In the genomic region with DNA sequence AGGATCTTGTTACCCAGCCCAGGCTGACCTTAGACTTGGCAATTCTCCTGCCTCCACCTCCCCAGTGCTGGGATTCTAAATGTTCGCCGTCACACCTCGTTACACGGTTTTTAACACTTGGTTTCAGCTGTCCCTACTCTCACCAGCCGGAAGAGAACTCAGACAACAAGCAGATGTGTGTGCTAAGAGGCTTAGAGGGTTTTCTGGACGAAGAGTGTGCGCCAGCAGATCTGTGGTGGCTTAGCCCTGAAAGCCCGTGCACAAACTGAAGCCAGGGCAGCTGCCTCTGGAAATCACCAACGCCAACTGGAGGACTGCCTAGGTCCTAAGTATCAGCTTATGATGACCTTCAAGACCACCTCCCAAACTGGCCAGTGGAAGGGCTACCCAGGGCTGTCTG, we compare ENCODE assay signal across 22 mouse cellular contexts.
A peak's percentile ranks its signal among the peaks of the same experiment; 100 is the strongest.
DNase-seq lines count a peak whose midpoint lies in the region; TF ChIP-seq lines count a peak whose summit lies in the region.
"Had no signal": no experiment of that assay in that cellular context is flagged by ENCODE, and none has a peak within 500 bp of the region (broad histone marks: within the 10 kb centered on the region; RNA-seq: fewer than 3 reads in every experiment).

No protein-coding gene starts in this region.

- no peaks in the 10 kb centered on the region for H3K9me3 ChIP-seq in embryonic facial prominence, embryonic 10.5 days
- H3K9me3 ChIP-seq in limb, embryonic 10.5 days (replicated peaks) = no peaks in the 10 kb centered on the region
- H3K9me3 ChIP-seq: forebrain, embryonic 10.5 days; hindbrain, embryonic 10.5 days; intestine, embryonic 15.5 days; midbrain, embryonic 12.5 days had no signal

- peaks cover 28% of the 10 kb centered on the region for H3K4me1 ChIP-seq in embryonic facial prominence, embryonic 10.5 days
- H3K4me1 ChIP-seq in limb, embryonic 10.5 days = peaks cover 43% of the 10 kb centered on the region
- no peaks in the 10 kb centered on the region for H3K4me1 ChIP-seq in lung, adult 2 months (ENCODE audit: control insufficient read depth, insufficient read depth, low read length)

- DNase-seq in gastrocnemius, postnatal 10 days = peak; percentile 32
- DNase-seq in gastrocnemius, adult 18-20 months (ENCODE audit: low spot score) = no peak
- DNase-seq in embryonic facial prominence, embryonic 10.5 days (ENCODE audit: low spot score) = no peak
- DNase-seq in limb, embryonic 10.5 days (ENCODE audit: low spot score) = no peak
- peak; percentile 72 for DNase-seq in retina, postnatal 1 day
- no peak for DNase-seq in spleen, adult 12 weeks (ENCODE audit: low spot score)
- no peak for DNase-seq in lung, adult 2 months
- DNase-seq: adrenal gland, postnatal 25 days; cerebellum, adult 11 months; cerebellum, adult 9-11 months; heart, adult 11 months; kidney, adult 9 months; kidney, postnatal 25 days; lung, postnatal 10 days; right cerebral cortex, adult 18-20 months; right cerebral cortex, postnatal 4 days; thymus, adult 18-20 months had no signal

- H3K27me3 ChIP-seq in embryonic facial prominence, embryonic 10.5 days (replicated peaks; ENCODE audit: low read depth, poor library complexity, severe bottlenecking) = no peaks in the 10 kb centered on the region
- no peaks in the 10 kb centered on the region for H3K27me3 ChIP-seq in limb, embryonic 10.5 days (ENCODE audit: low read depth, poor library complexity, severe bottlenecking)
- H3K27me3 ChIP-seq: intestine, embryonic 15.5 days; midbrain, embryonic 12.5 days had no signal

- no peak overlapping the region for H3K4me3 ChIP-seq in embryonic facial prominence, embryonic 10.5 days
- no peak overlapping the region for H3K4me3 ChIP-seq in limb, embryonic 10.5 days
- no peak overlapping the region for H3K4me3 ChIP-seq in lung, adult 2 months (replicated peaks; ENCODE audit: extremely low read depth, low read depth, low read length)
- H3K4me3 ChIP-seq: forebrain, embryonic 10.5 days; gastrocnemius, adult 2 months; hindbrain, embryonic 10.5 days; intestine, embryonic 15.5 days; midbrain, embryonic 12.5 days had no signal

- 0 out of 2 replicates have a peak overlapping the region, but pooled peaks have one; percentile 20 for H3K27ac ChIP-seq in embryonic facial prominence, embryonic 10.5 days (replicated peaks)
- peak overlapping the region; percentile 34; the same call in 1 of the 2 replicates for H3K27ac ChIP-seq in limb, embryonic 10.5 days
- H3K27ac ChIP-seq: forebrain, embryonic 10.5 days; gastrocnemius, adult 2 months; hindbrain, embryonic 10.5 days; intestine, embryonic 15.5 days; midbrain, embryonic 12.5 days had no signal

- WGBS in embryonic facial prominence, embryonic 10.5 days = 69% methylated on average over 9 of the region's 9 CpGs
- 72% methylated on average over 9 of the region's 9 CpGs for WGBS in limb, embryonic 10.5 days
- 76% methylated on average over 9 of the region's 9 CpGs for WGBS in lung, adult 2 months

- no peak for TF ChIP-seq CTCF in lung, adult 2 months (IDR thresholded peaks at IDR 0.05; ENCODE audit: insufficient read depth, low read length)

- no peak for TF ChIP-seq POLR2A in lung, adult 2 months (IDR thresholded peaks at IDR 0.05; ENCODE audit: borderline replicate concordance, extremely low read depth, low read depth, low read length)

- peaks cover 41% of the 10 kb centered on the region for H3K36me3 ChIP-seq in embryonic facial prominence, embryonic 10.5 days (replicated peaks)
- H3K36me3 ChIP-seq in limb, embryonic 10.5 days = peaks cover 29% of the 10 kb centered on the region
- H3K36me3 ChIP-seq: intestine, embryonic 15.5 days; midbrain, embryonic 12.5 days had no signal

Comparison
In these comparisons a context has a peak if more than half of its experiments do, and no peak if none do; other contexts are left out.
1. DNase-seq: peak in gastrocnemius, postnatal 10 days (single experiment) and retina, postnatal 1 day (single experiment); none in gastrocnemius, adult 18-20 months (single experiment), embryonic facial prominence, embryonic 10.5 days (single experiment), limb, embryonic 10.5 days (single experiment), spleen, adult 12 weeks (single experiment) and lung, adult 2 months (single experiment).